10 mouse cellular contexts compared by ENCODE assay signal in genomic region chr17:88318207-88318791, GRCm38 (mm10).
A peak's percentile ranks its signal among the peaks of the same experiment; 100 is the strongest.
DNase-seq lines count a peak whose midpoint lies in the region; ATAC-seq and TF ChIP-seq lines count a peak whose summit lies in the region.
"Had no signal": no experiment of that assay in that cellular context is flagged by ENCODE, and none has a peak within 500 bp of the region (broad histone marks: within the 10 kb centered on the region; RNA-seq: fewer than 3 reads in every experiment).

No protein-coding gene starts in this region.

- H3K27ac ChIP-seq in heart, embryonic 11.5 days (ENCODE audit: low read depth, low read length): no peak overlapping the region
- no peak overlapping the region for H3K27ac ChIP-seq in MEL (ENCODE audit: control insufficient read depth, low read depth, low read length)
- H3K27ac ChIP-seq in embryonic fibroblast, embryonic 13.5 days (ENCODE audit: insufficient read depth, low read length): 0 out of 2 replicates have a peak overlapping the region, but pooled peaks have one; percentile 16
- H3K27ac ChIP-seq in limb, embryonic 11.5 days (replicated peaks; ENCODE audit: low read depth, low read length): no peak overlapping the region
- H3K27ac ChIP-seq: layer of hippocampus, adult 2 months; neural tube, embryonic 12.5 days had no signal

- DNase-seq in heart, postnatal 10 days: peak; percentile 25 to 31
- no peak for DNase-seq in MEL (ENCODE audit: low read depth, low spot score)
- DNase-seq in limb, embryonic 11.5 days (ENCODE audit: low spot score): no peak
- no peak for DNase-seq in right cerebral cortex, postnatal 36 days (ENCODE audit: low spot score in 2 of 2)
- DNase-seq: thymus, postnatal 36 days had no signal

- no peaks in the 10 kb centered on the region for H3K27me3 ChIP-seq in heart, embryonic 11.5 days (ENCODE audit: control insufficient read depth, insufficient read depth, low read length)
- H3K27me3 ChIP-seq in MEL (ENCODE audit: control insufficient read depth in 1 of 2, insufficient read depth in 2 of 2, low read length in 2 of 2): no peaks in the 10 kb centered on the region
- H3K27me3 ChIP-seq in limb, embryonic 11.5 days (ENCODE audit: control insufficient read depth, insufficient read depth, low read length): no peaks in the 10 kb centered on the region

- intact Hi-C loops in heart, postnatal 10 days (cut with DNase I): no loop called here

- WGBS in heart, embryonic 11.5 days (ENCODE audit: insufficient replicate concordance): 63% methylated on average over 16 of the region's 16 CpGs
- WGBS in limb, embryonic 11.5 days: 67% methylated on average over 16 of the region's 16 CpGs

- H3K9me3 ChIP-seq in heart, embryonic 11.5 days (replicated peaks; ENCODE audit: control insufficient read depth, low read length): no peaks in the 10 kb centered on the region
- H3K9me3 ChIP-seq in MEL (replicated peaks; ENCODE audit: insufficient read depth, low read length): no peaks in the 10 kb centered on the region
- no peaks in the 10 kb centered on the region for H3K9me3 ChIP-seq in limb, embryonic 11.5 days (ENCODE audit: control insufficient read depth, low read length)
- H3K9me3 ChIP-seq: neural tube, embryonic 12.5 days had no signal

- TF ChIP-seq EP300 in MEL (IDR thresholded peaks at IDR 0.05; ENCODE audit: low read depth in 1 of 2, low read length in 2 of 2): no peak

- no peak overlapping the region for H3K4me2 ChIP-seq in heart, embryonic 11.5 days
- no peak overlapping the region for H3K4me2 ChIP-seq in limb, embryonic 11.5 days (ENCODE audit: low read depth, severe bottlenecking)
- H3K4me2 ChIP-seq: neural tube, embryonic 12.5 days had no signal

- no peak for TF ChIP-seq CTCF in MEL (IDR thresholded peaks at IDR 0.05 in 2 of 3, conservative IDR thresholded peaks at IDR 0.05 in 1 of 3; ENCODE audit: control insufficient read depth in 1 of 3, insufficient read depth in 1 of 3, low read depth in 2 of 3, low read length in 3 of 3, poor library complexity in 1 of 3, severe bottlenecking in 1 of 3)
- no peak for TF ChIP-seq CTCF in embryonic fibroblast, embryonic 13.5 days (IDR thresholded peaks at IDR 0.05; ENCODE audit: borderline replicate concordance, insufficient read depth, low read length)

- H3K4me3 ChIP-seq in heart, embryonic 11.5 days (ENCODE audit: low read depth, low read length): no peak overlapping the region
- H3K4me3 ChIP-seq in MEL (ENCODE audit: control insufficient read depth in 1 of 2, insufficient read depth in 1 of 2, low read depth in 2 of 2, low read length in 2 of 2): no peak overlapping the region
- H3K4me3 ChIP-seq in embryonic fibroblast, embryonic 13.5 days (ENCODE audit: insufficient read depth, low read length): no peak overlapping the region
- no peak overlapping the region for H3K4me3 ChIP-seq in limb, embryonic 11.5 days (ENCODE audit: low read depth, low read length)
- H3K4me3 ChIP-seq: layer of hippocampus, adult 2 months; neural tube, embryonic 12.5 days had no signal

- H3K36me3 ChIP-seq in heart, embryonic 11.5 days (ENCODE audit: control insufficient read depth, insufficient read depth, low read length): no peaks in the 10 kb centered on the region
- H3K36me3 ChIP-seq in MEL (ENCODE audit: control insufficient read depth in 1 of 2, insufficient read depth in 2 of 2, low read length in 2 of 2): no peaks in the 10 kb centered on the region
- H3K36me3 ChIP-seq in limb, embryonic 11.5 days (ENCODE audit: control insufficient read depth, insufficient read depth, low read length): no peaks in the 10 kb centered on the region
- H3K36me3 ChIP-seq: neural tube, embryonic 12.5 days had no signal

- no peak for TF ChIP-seq POLR2A in MEL (IDR thresholded peaks at IDR 0.05; ENCODE audit: control insufficient read depth in 1 of 2, insufficient read depth in 1 of 2, low read depth in 1 of 2, low read length in 2 of 2, poor library complexity in 1 of 2)
- TF ChIP-seq POLR2A in embryonic fibroblast, embryonic 13.5 days (IDR thresholded peaks at IDR 0.05; ENCODE audit: low read depth, low read length): no peak

- no peak; the same call in 1 of the 2 replicates for ATAC-seq in heart, embryonic 11.5 days (replicated peaks; ENCODE audit: insufficient number of reproducible peaks, low FRiP score, low TSS enrichment)
- peak; percentile 68 for ATAC-seq in limb, embryonic 11.5 days (ENCODE audit: insufficient number of reproducible peaks, low FRiP score, low TSS enrichment, low read depth)
- ATAC-seq in megakaryocyte-erythroid progenitor cell, adult 5-6 weeks (replicated peaks; ENCODE audit: low FRiP score, low TSS enrichment, poor library complexity, severe bottlenecking): no peak

- H3K9ac ChIP-seq in heart, embryonic 11.5 days (ENCODE audit: low read depth, low read length): no peak overlapping the region
- no peak overlapping the region for H3K9ac ChIP-seq in MEL (ENCODE audit: control insufficient read depth, low read depth, low read length, poor library complexity, severe bottlenecking)
- no peak overlapping the region for H3K9ac ChIP-seq in limb, embryonic 11.5 days (ENCODE audit: low read length)
- H3K9ac ChIP-seq: neural tube, embryonic 12.5 days had no signal

- H3K79me2 ChIP-seq in MEL (ENCODE audit: control insufficient read depth, insufficient read depth, low read length, poor library complexity): no peaks in the 10 kb centered on the region

- TF ChIP-seq RAD21 in MEL (IDR thresholded peaks at IDR 0.05; ENCODE audit: low read depth, low read length): no peak

- H3K4me1 ChIP-seq in heart, embryonic 11.5 days (ENCODE audit: control insufficient read depth, insufficient read depth, low read length): no peaks in the 10 kb centered on the region
- H3K4me1 ChIP-seq in MEL (ENCODE audit: control insufficient read depth in 1 of 2, insufficient read depth in 2 of 2, low read length in 2 of 2): no peaks in the 10 kb centered on the region
- no peaks in the 10 kb centered on the region; the same call in 1 of the 2 replicates for H3K4me1 ChIP-seq in embryonic fibroblast, embryonic 13.5 days (ENCODE audit: control insufficient read depth, insufficient read depth, low read length)
- no peaks in the 10 kb centered on the region for H3K4me1 ChIP-seq in limb, embryonic 11.5 days (ENCODE audit: control insufficient read depth, insufficient read depth, low read length)

TF ChIP-seq in MEL, 35 proteins besides CTCF, POLR2A, EP300 and RAD21:
- TF ChIP-seq HCFC1 (IDR thresholded peaks at IDR 0.05; ENCODE audit: low read depth, low read length) (no peak), USF1 (IDR thresholded peaks at IDR 0.05; ENCODE audit: low read depth, low read length) (peak; percentile 45)

Comparison
In these comparisons a context has a peak if more than half of its experiments do, and no peak if none do; other contexts are left out.
1. DNase-seq: peak in heart, postnatal 10 days (2 of 2); none in MEL (single experiment), limb, embryonic 11.5 days (single experiment) and right cerebral cortex, postnatal 36 days (0 of 2).